Mouse (Mus musculus) CH12.LX (cell line): ENCODE data around the gene Thbs4. TPM values are rescaled to one million over a fixed set of nuclear protein-coding genes. Genes with fewer than 3 reads are reported as not detected.

Experiments
- DNase-seq: peaks from one replicate; pipeline ENCODE4 v3.0.0-alpha.2; 2013; ENCODE audit errors: extremely low read depth
- H3K27ac ChIP-seq: 2 replicates; pipeline ENCODE4 v1.5.1; 2012; ENCODE audit warnings: low read depth, mild to moderate bottlenecking, control low read depth, moderate library complexity; ENCODE audit not compliant: insufficient read depth
- H3K27me3 ChIP-seq: replicated peaks from 2 replicates; pipeline ENCODE3; 2012; ENCODE audit warnings: inconsistent platforms
- H3K36me3 ChIP-seq, 2 experiments: replicated peaks in 1 of 2; 2 replicates each; pipeline versions ENCODE3 to v1.6.1; 2012; ENCODE audit warnings: inconsistent platforms in 1 of 2, low read length in 1 of 2, mild to moderate bottlenecking in 1 of 2, mixed read lengths in 1 of 2, moderate library complexity in 1 of 2; ENCODE audit not compliant: control insufficient read depth in 1 of 2, insufficient read depth in 1 of 2
- H3K4me1 ChIP-seq, 2 experiments: 2 replicates each; pipeline ENCODE4 v1.6.1; 2012; ENCODE audit warnings: inconsistent platforms in 1 of 2, moderate library complexity in 1 of 2; ENCODE audit not compliant: insufficient read depth in 2 of 2, control insufficient read depth in 1 of 2
- H3K4me2 ChIP-seq: 2 replicates; pipeline ENCODE4 v1.6.1; 2012; ENCODE audit warnings: low read depth, mild to moderate bottlenecking, control low read depth; ENCODE audit not compliant: poor library complexity, insufficient read depth, severe bottlenecking
- H3K4me3 ChIP-seq, 3 experiments: fragments of 150-350 bp in 1 of 3; sonication (generic) in 1 of 3; replicated peaks in 1 of 3; 2 replicates each; pipeline versions ENCODE3 to v1.5.1; 2011 to 2012; ENCODE audit warnings: low read depth in 2 of 3, low read length in 2 of 3, mild to moderate bottlenecking in 2 of 3, moderate library complexity in 2 of 3, control low read depth in 1 of 3, improper control_type of control experiment in 1 of 3, inconsistent platforms in 1 of 3, mixed read lengths in 1 of 3; ENCODE audit not compliant: poor library complexity in 1 of 3
- H3K79me2 ChIP-seq: replicated peaks from 2 replicates; pipeline ENCODE4 v1.6.1; 2012; ENCODE audit warnings: mild to moderate bottlenecking, moderate library complexity; ENCODE audit not compliant: control insufficient read depth, poor library complexity, insufficient read depth, severe bottlenecking; ENCODE audit errors: extremely low read depth
- H3K9ac ChIP-seq: 2 replicates; pipeline ENCODE4 v1.6.1; 2012; ENCODE audit warnings: low read depth, mild to moderate bottlenecking, control low read depth, moderate library complexity; ENCODE audit not compliant: insufficient read depth
- H3K9me3 ChIP-seq: replicated peaks from 2 replicates; pipeline ENCODE3; 2012; ENCODE audit warnings: low read length, inconsistent platforms, mixed read lengths
- BHLHE40 ChIP-seq: IDR thresholded peaks from 2 replicates; pipeline ENCODE4 v1.6.1; 2011; ENCODE audit warnings: mild to moderate bottlenecking, low read depth, low read length, improper control_type of control experiment
- CHD1 ChIP-seq: IDR thresholded peaks from 2 replicates; pipeline ENCODE4 v1.6.1; 2012; ENCODE audit warnings: low read depth, low read length, improper control_type of control experiment, inconsistent platforms
- CTCF ChIP-seq, 2 experiments: IDR thresholded peaks in 1 of 2; conservative IDR thresholded peaks in 1 of 2; 2 replicates each; pipeline ENCODE4 v1.5.1; 2011 to 2012; ENCODE audit warnings: low read depth in 2 of 2, low read length in 2 of 2, improper control_type of control experiment in 1 of 2, inconsistent platforms in 1 of 2, mild to moderate bottlenecking in 1 of 2, moderate library complexity in 1 of 2
- E2F4 ChIP-seq: IDR thresholded peaks from 2 replicates; pipeline ENCODE4 v1.6.1; 2011; ENCODE audit warnings: low read depth, low read length, improper control_type of control experiment; ENCODE audit not compliant: insufficient replicate concordance
- ELF1 ChIP-seq: IDR thresholded peaks from 2 replicates; pipeline ENCODE4 v1.6.1; 2014; ENCODE audit warnings: low read depth, mild to moderate bottlenecking, inconsistent platforms, low read length, improper control_type of control experiment
- EP300 ChIP-seq: IDR thresholded peaks from 2 replicates; pipeline ENCODE4 v1.6.1; 2011; ENCODE audit warnings: low read length, improper control_type of control experiment
- ETS1 ChIP-seq: conservative IDR thresholded peaks from 2 replicates; pipeline ENCODE4 v1.6.1; 2012; ENCODE audit warnings: low read depth, mild to moderate bottlenecking, inconsistent platforms, low read length, improper control_type of control experiment, moderate library complexity
- GABPA ChIP-seq: IDR thresholded peaks from 2 replicates; pipeline ENCODE4 v1.6.1; 2012; ENCODE audit warnings: low read depth, low read length, improper control_type of control experiment, inconsistent platforms; ENCODE audit not compliant: insufficient replicate concordance
- IRF4 ChIP-seq: IDR thresholded peaks from 2 replicates; pipeline ENCODE4 v1.6.1; 2014; ENCODE audit warnings: low read depth, mild to moderate bottlenecking, inconsistent platforms, low read length, improper control_type of control experiment
- JUN ChIP-seq: IDR thresholded peaks from 2 replicates; pipeline ENCODE4 v1.6.1; 2011; ENCODE audit warnings: low read depth, mild to moderate bottlenecking, low read length, improper control_type of control experiment, moderate library complexity; ENCODE audit not compliant: insufficient read depth
- JUND ChIP-seq: conservative IDR thresholded peaks from 2 replicates; pipeline ENCODE4 v1.6.1; 2011; ENCODE audit warnings: low read depth, low read length, improper control_type of control experiment
- MAFK ChIP-seq: IDR thresholded peaks from 2 replicates; pipeline ENCODE4 v1.6.1; 2011; ENCODE audit warnings: low read length, improper control_type of control experiment; ENCODE audit not compliant: insufficient replicate concordance
- MEF2A ChIP-seq: IDR thresholded peaks from 2 replicates; pipeline ENCODE4 v1.6.1; 2014; ENCODE audit warnings: low read depth, mild to moderate bottlenecking, inconsistent platforms, low read length, improper control_type of control experiment, borderline replicate concordance
- MXI1 ChIP-seq: IDR thresholded peaks from 2 replicates; pipeline ENCODE4 v1.6.1; 2011; ENCODE audit warnings: mild to moderate bottlenecking, low read depth, low read length, improper control_type of control experiment
- NELFE ChIP-seq: IDR thresholded peaks from 2 replicates; pipeline ENCODE4 v1.6.1; 2011; ENCODE audit warnings: low read depth, low read length, improper control_type of control experiment
- POLR2AphosphoS2 ChIP-seq: IDR thresholded peaks from 2 replicates; pipeline ENCODE4 v1.6.1; 2011; ENCODE audit warnings: low read depth, low read length, improper control_type of control experiment
- RCOR1 ChIP-seq: conservative IDR thresholded peaks from 2 replicates; pipeline ENCODE4 v1.6.1; 2012; ENCODE audit warnings: low read depth, mild to moderate bottlenecking, inconsistent platforms, low read length, improper control_type of control experiment
- TBP ChIP-seq: conservative IDR thresholded peaks from 2 replicates; pipeline ENCODE4 v1.6.1; 2011; ENCODE audit warnings: low read depth, low read length, improper control_type of control experiment
- TCF12 ChIP-seq: IDR thresholded peaks from 2 replicates; pipeline ENCODE4 v1.6.1; 2014; ENCODE audit warnings: low read depth, mild to moderate bottlenecking, inconsistent platforms, low read length, improper control_type of control experiment
- UBTF ChIP-seq: IDR thresholded peaks from 2 replicates; pipeline ENCODE4 v1.6.1; 2012; ENCODE audit warnings: low read depth, mild to moderate bottlenecking, inconsistent platforms, low read length, improper control_type of control experiment, moderate library complexity
- USF1 ChIP-seq: IDR thresholded peaks from 2 replicates; pipeline ENCODE4 v1.6.1; 2014; ENCODE audit warnings: low read depth, mild to moderate bottlenecking, inconsistent platforms, low read length, improper control_type of control experiment
- USF2 ChIP-seq: conservative IDR thresholded peaks from 2 replicates; pipeline ENCODE4 v1.6.1; 2011; ENCODE audit warnings: low read depth, low read length, improper control_type of control experiment
- ZKSCAN1 ChIP-seq: IDR thresholded peaks from 2 replicates; pipeline ENCODE4 v1.6.1; 2012; ENCODE audit warnings: low read depth, inconsistent platforms, low read length, improper control_type of control experiment, borderline replicate concordance
- ZMIZ1 ChIP-seq: IDR thresholded peaks from 2 replicates; pipeline ENCODE4 v1.6.1; 2012; ENCODE audit warnings: low read depth, mild to moderate bottlenecking, inconsistent platforms, low read length, improper control_type of control experiment
- dilution Hi-C: fragments of 300-500 bp; cut with MboI; formaldehyde crosslinking; loops from 2 replicates; pipeline ENCODE4 v1.14.3; 2020; ENCODE audit warnings: low sequenced_read_pairs; ENCODE audit not compliant: extremely low pct_unique_long_range_greater_than_20kb, extremely low pct_ligation_motif_present
- in situ Hi-C: fragments of 300-500 bp; cut with MboI; formaldehyde crosslinking; loops from 3 replicates; pipeline ENCODE4 v1.14.3; 2019; ENCODE audit warnings: low sequenced_read_pairs, low pct_ligation_motif_present, low pct_unique_long_range_greater_than_20kb, mixed read lengths
- polyA plus RNA-seq: library from polyadenylated mRNA; unstranded; fragments of >175 nt; gene quantifications from 2 replicates; pipeline ENCODE4 v1.2.1, GENCODE M21; 2012; ENCODE audit warnings: low read depth; ENCODE audit not compliant: insufficient read length
- total RNA-seq, 2 experiments: library from RNA; depleted of rRNA; stranded (reverse); fragments of 300-350 nt in 1 of 2; fragments of >200 nt in 1 of 2; gene quantifications; 2 replicates each; pipeline ENCODE4 v1.2.3; 2012 to 2014

Gene Thbs4
- total and polyA plus RNA-seq, 3 experiments: not detected

GRCm38 (mm10) chr13:92721006-92721405, 73.6 kb downstream of the Thbs4 start:
- DNase-seq: no peak
- in situ Hi-C loops: no loop called here
- Histone ChIP-seq H3K4me3 (no peak overlapping the region), H3K4me2 (no peak overlapping the region), H3K79me2 (no peaks in the 10 kb centered on the region), H3K9ac (no peak overlapping the region), H3K27me3 (no peaks in the 10 kb centered on the region), H3K36me3 (no peaks in the 10 kb centered on the region)
- dilution Hi-C loops: no loop called here
- TF ChIP-seq GABPA (no peak), CTCF (conservative IDR thresholded peaks at IDR 0.05 in 1 of 2, IDR thresholded peaks at IDR 0.05 in 1 of 2; ENCODE audit: low read depth in 2 of 2, low read length in 2 of 2) (no peak), EP300 (no peak), UBTF (no peak), USF1 (no peak), ELF1 (no peak), CHD1 (no peak), MEF2A (no peak), NELFE (no peak), JUND (no peak), ETS1 (no peak), RCOR1 (no peak), TBP (no peak), E2F4 (no peak), USF2 (no peak), ZKSCAN1 (no peak), JUN (no peak), POLR2AphosphoS2 (no peak), ZMIZ1 (no peak)
- TF ChIP-seq, all 38 proteins: peak for 0
- peaks cover 12% of the 10 kb centered on the region for H3K9me3 ChIP-seq
- no peak overlapping the region for H3K27ac ChIP-seq
- H3K4me1 ChIP-seq: peaks cover 9 to 24% of the 10 kb centered on the region in 2 experiments

GRCm38 (mm10) chr13:92717851-92718665, 76.6 kb downstream of the Thbs4 start:
- H3K4me3 ChIP-seq: no peak overlapping the region
- H3K27ac ChIP-seq: no peak overlapping the region
- no peaks in the 10 kb centered on the region for H3K27me3 ChIP-seq
- H3K9me3 ChIP-seq: peaks cover 6% of the 10 kb centered on the region
- in situ Hi-C loops: no loop called here
- no peaks in the 10 kb centered on the region for H3K79me2 ChIP-seq
- no peaks in the 10 kb centered on the region for H3K36me3 ChIP-seq
- peak; percentile 98 for TF ChIP-seq MAFK
- TF ChIP-seq MXI1: no peak
- TF ChIP-seq ETS1: peak; percentile 42; the same call in 1 of the 2 replicates
- peak; percentile 37; the same call in 1 of the 2 replicates for TF ChIP-seq TCF12
- TF ChIP-seq MEF2A: peak; percentile 83
- TF ChIP-seq IRF4: peak; percentile 61; the same call in 1 of the 2 replicates
- TF ChIP-seq JUN: peak; percentile 68
- TF ChIP-seq EP300: peak; percentile 74
- peak; percentile 44 for TF ChIP-seq BHLHE40
- TF ChIP-seq E2F4: no peak
- TF ChIP-seq JUND: peak; percentile 25; the same call in 1 of the 2 replicates
- peak; percentile 44 for DNase-seq
- dilution Hi-C loops: no loop called here
- no peak overlapping the region for H3K4me2 ChIP-seq
- H3K4me1 ChIP-seq: peaks cover 9 to 24% of the 10 kb centered on the region in 2 experiments
- no peak overlapping the region for H3K9ac ChIP-seq
